Mouse (Mus musculus) embryonic facial prominence, embryonic 11.5 days (tissue): ENCODE results near the gene Gnmt. TPM values are rescaled to one million over a fixed set of nuclear protein-coding genes. Genes with fewer than 3 reads are reported as not detected.

Experiments used
- ATAC-seq: fragments of 200-750 bp; cut with Nextera tagmentation; replicated peaks from 2 replicates; pipeline ENCODE4 v1.8.0; 2017; ENCODE audit warnings: low read depth; ENCODE audit not compliant: insufficient number of reproducible peaks, low FRiP score, low TSS enrichment
- DNase-seq: peaks from one replicate; pipeline ENCODE4 v3.0.0-alpha.2; 2015; ENCODE audit warnings: low spot score
- H3K27ac ChIP-seq: fragments of 300-500 bp; sonication (generic); replicated peaks from 2 replicates; pipeline ENCODE4 v1.5.1; 2014; ENCODE audit warnings: mild to moderate bottlenecking, low read depth, low read length, control low read depth
- H3K27me3 ChIP-seq: fragments of 300-500 bp; sonication (generic); 2 replicates; pipeline ENCODE4 v1.6.1; 2014; ENCODE audit warnings: mild to moderate bottlenecking, low read length, moderate library complexity, mixed read lengths; ENCODE audit not compliant: control insufficient read depth, insufficient read depth
- H3K36me3 ChIP-seq: fragments of 300-500 bp; sonication (generic); replicated peaks from 2 replicates; pipeline ENCODE4 v1.6.1; 2014; ENCODE audit warnings: low read depth, mild to moderate bottlenecking, low read length, moderate library complexity, mixed read lengths; ENCODE audit not compliant: control insufficient read depth, insufficient read depth
- H3K4me1 ChIP-seq: fragments of 300-500 bp; sonication (generic); 2 replicates; pipeline ENCODE4 v1.6.1; 2014; ENCODE audit warnings: low read length, mixed read lengths; ENCODE audit not compliant: control insufficient read depth, insufficient read depth
- H3K4me2 ChIP-seq: fragments of 300-500 bp; sonication (generic); 2 replicates; pipeline ENCODE4 v1.6.1; 2014; ENCODE audit warnings: low read depth, mild to moderate bottlenecking, control low read depth, low read length, moderate library complexity
- H3K4me3 ChIP-seq: fragments of 300-500 bp; sonication (generic); 2 replicates; pipeline ENCODE4 v1.5.1; 2014; ENCODE audit warnings: low read depth, low read length, control low read depth
- H3K9ac ChIP-seq: fragments of 300-500 bp; sonication (generic); replicated peaks from 2 replicates; pipeline ENCODE4 v1.6.1; 2014; ENCODE audit warnings: mild to moderate bottlenecking, control low read depth, low read length
- H3K9me3 ChIP-seq: fragments of 300-500 bp; sonication (generic); replicated peaks from 2 replicates; pipeline ENCODE4 v1.6.1; 2016; ENCODE audit warnings: mild to moderate bottlenecking, low read length, inconsistent platforms, mixed read lengths; ENCODE audit not compliant: control insufficient read depth
- WGBS: fragments of 180-500 bp; shearing (Covaris S2); extraction: QIAGEN DNeasy Blood & Tissue Kit; methylation state at CpG from one replicate; pipeline ENCODE4 v1.1.7; 2014; 5-methylcytosine and 5-hydroxymethylcytosine counted together
- polyA plus RNA-seq: library from polyadenylated mRNA; unstranded; fragments of >200 nt; fragmentation: Nextera tagmentation; extraction: Ambion mirVana; gene quantifications from 2 replicates; pipeline ENCODE4 v1.2.1, GENCODE M21; 2014

Gnmt gene
- polyA plus RNA-seq, 1 experiment from 2014 or later, result 0.62 TPM

GRCm38 (mm10) chr17:46736160-46736559 is 7.2 kb upstream of the Gnmt start:
- Histone ChIP-seq H3K9ac (no peak overlapping the region), H3K36me3 (no peaks in the 10 kb centered on the region), H3K9me3 (no peaks in the 10 kb centered on the region), H3K4me1 (no peaks in the 10 kb centered on the region), H3K4me2 (no peak overlapping the region), H3K4me3 (no peak overlapping the region), H3K27me3 (no peaks in the 10 kb centered on the region), H3K27ac (no peak overlapping the region)
- ATAC-seq (no peak), DNase-seq (peak; percentile 18)
- 62% methylated on average over 9 of the region's 10 CpGs for WGBS

- no peaks in the 10 kb centered on the region for H3K36me3 ChIP-seq
- no peak overlapping the region for H3K4me3 ChIP-seq
- H3K4me2 ChIP-seq, result no peak overlapping the region
- H3K9ac ChIP-seq, result no peak overlapping the region
- ATAC-seq, result no peak
- H3K4me1 ChIP-seq, result no peaks in the 10 kb centered on the region
- no peak overlapping the region for H3K27ac ChIP-seq
- no peak for DNase-seq
- 89% methylated on average over 7 of the region's 7 CpGs for WGBS
- H3K27me3 ChIP-seq, result no peaks in the 10 kb centered on the region
- H3K9me3 ChIP-seq, result no peaks in the 10 kb centered on the region
Observed at GRCm38 (mm10) chr17:46735287-46735686, 6.3 kb upstream of the Gnmt start.

- no peaks in the 10 kb centered on the region for H3K4me1 ChIP-seq
- no peak overlapping the region for H3K27ac ChIP-seq
- 87% methylated on average over 3 of the region's 3 CpGs for WGBS
- no peaks in the 10 kb centered on the region for H3K9me3 ChIP-seq
- ATAC-seq (no peak), DNase-seq (no peak)
- no peak overlapping the region for H3K9ac ChIP-seq
- H3K4me3 ChIP-seq, result no peak overlapping the region
- H3K27me3 ChIP-seq, result peaks cover 2% of the 10 kb centered on the region; the same call in 1 of the 2 replicates
- H3K4me2 ChIP-seq, result no peak overlapping the region
- no peaks in the 10 kb centered on the region for H3K36me3 ChIP-seq
Observed at GRCm38 (mm10) chr17:46734055-46734454, 5.1 kb upstream of the Gnmt start.

- ATAC-seq, result no peak
- Histone ChIP-seq H3K4me2 (0 out of 2 replicates have a peak overlapping the region, but pooled peaks have one; percentile 8), H3K4me1 (no peaks in the 10 kb centered on the region), H3K36me3 (no peaks in the 10 kb centered on the region), H3K9me3 (no peaks in the 10 kb centered on the region), H3K4me3 (no peak overlapping the region), H3K27ac (no peak overlapping the region), H3K9ac (no peak overlapping the region), H3K27me3 (peaks cover 6% of the 10 kb centered on the region)
- WGBS, result 39% methylated on average over 11 of the region's 11 CpGs
- no peak for DNase-seq
Observed at GRCm38 (mm10) chr17:46728496-46728895, 472 bp downstream of the Gnmt start.

- H3K4me1 ChIP-seq, result no peaks in the 10 kb centered on the region
- H3K4me3 ChIP-seq, result no peak overlapping the region
- H3K4me2 ChIP-seq, result no peak overlapping the region
- H3K27ac ChIP-seq, result no peak overlapping the region
- no peaks in the 10 kb centered on the region for H3K9me3 ChIP-seq
- H3K36me3 ChIP-seq, result no peaks in the 10 kb centered on the region
- no peak overlapping the region for H3K9ac ChIP-seq
- H3K27me3 ChIP-seq, result peaks cover 6% of the 10 kb centered on the region
- WGBS, result 33% methylated on average over 6 of the region's 6 CpGs
- DNase-seq (peak; percentile 35), ATAC-seq (no peak)
Observed at GRCm38 (mm10) chr17:46728021-46728420, 947 bp downstream of the Gnmt start.

- no peak overlapping the region for H3K4me2 ChIP-seq
- no peak overlapping the region for H3K9ac ChIP-seq
- H3K27me3 ChIP-seq, result peaks cover 6% of the 10 kb centered on the region
- H3K4me1 ChIP-seq, result no peaks in the 10 kb centered on the region
- H3K36me3 ChIP-seq, result no peaks in the 10 kb centered on the region
- no peak for DNase-seq
- H3K27ac ChIP-seq, result no peak overlapping the region
- H3K4me3 ChIP-seq, result no peak overlapping the region
- no peaks in the 10 kb centered on the region for H3K9me3 ChIP-seq
- ATAC-seq, result no peak
- 85% methylated on average over 11 of the region's 11 CpGs for WGBS
Observed at GRCm38 (mm10) chr17:46727271-46727670, 1.7 kb downstream of the Gnmt start.

- peaks cover 6% of the 10 kb centered on the region for H3K27me3 ChIP-seq
- DNase-seq (no peak), ATAC-seq (no peak)
- no peaks in the 10 kb centered on the region for H3K4me1 ChIP-seq
- H3K4me3 ChIP-seq, result no peak overlapping the region
- WGBS, result 92% methylated on average over 26 of the region's 26 CpGs
- no peaks in the 10 kb centered on the region for H3K36me3 ChIP-seq
- H3K9ac ChIP-seq, result no peak overlapping the region
- no peaks in the 10 kb centered on the region for H3K9me3 ChIP-seq
- H3K27ac ChIP-seq, result no peak overlapping the region
- no peak overlapping the region for H3K4me2 ChIP-seq
Observed at GRCm38 (mm10) chr17:46725731-46726645, 3.0 kb downstream of the Gnmt start.

GRCm38 (mm10) chr17:46725273-46725672 is 3.7 kb downstream of the Gnmt start:
- Histone ChIP-seq H3K4me1 (no peaks in the 10 kb centered on the region), H3K4me2 (no peak overlapping the region), H3K9me3 (no peaks in the 10 kb centered on the region), H3K36me3 (no peaks in the 10 kb centered on the region), H3K27ac (no peak overlapping the region), H3K4me3 (no peak overlapping the region), H3K9ac (no peak overlapping the region; the same call in 1 of the 2 replicates), H3K27me3 (peaks cover 6% of the 10 kb centered on the region)
- WGBS, result 53% methylated on average over 9 of the region's 9 CpGs
- peak; percentile 64 for DNase-seq
- ATAC-seq, result no peak
